Mouse (Mus musculus) kidney, adult 2 months (tissue): ENCODE results near the gene Car4.

Experiments used
- CTCF ChIP-seq: fragments of 200-500 bp; conservative IDR thresholded peaks from 2 replicates; pipeline ENCODE4 v1.5.1; 2011; ENCODE audit warnings: low read depth, mild to moderate bottlenecking, control low read depth, low read length, moderate library complexity, mixed read lengths; ENCODE audit not compliant: insufficient read depth, insufficient read length
- POLR2A ChIP-seq: fragments of 200-500 bp; IDR thresholded peaks from one replicate; pipeline ENCODE4 v1.6.1; 2011; ENCODE audit warnings: low read depth, low read length, control low read depth

DNA sequence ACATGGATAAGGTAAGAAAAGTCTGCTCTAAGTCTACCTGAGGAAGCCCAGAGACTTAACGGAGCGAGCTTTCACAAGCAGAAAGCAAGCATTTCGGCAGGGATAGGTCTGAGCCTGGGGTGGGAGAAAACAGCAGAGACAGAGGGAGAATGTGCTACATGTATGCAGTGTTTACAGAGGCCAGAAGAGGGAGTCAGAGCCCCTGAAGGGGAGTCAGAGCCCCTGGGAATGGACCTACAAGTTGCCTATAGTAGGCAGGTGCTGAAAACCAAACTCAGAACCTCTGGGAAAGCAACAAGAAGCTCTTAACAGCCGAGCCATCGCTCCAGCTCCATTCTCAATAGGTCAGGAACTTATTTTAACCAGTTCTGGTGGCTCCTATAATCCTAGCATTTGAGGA is 42.9 kb upstream of the Car4 start:
- TF ChIP-seq CTCF (no peak), POLR2A (no peak)
